Comparison of ENCODE assay signal across 12 mouse cellular contexts in the genomic region with DNA sequence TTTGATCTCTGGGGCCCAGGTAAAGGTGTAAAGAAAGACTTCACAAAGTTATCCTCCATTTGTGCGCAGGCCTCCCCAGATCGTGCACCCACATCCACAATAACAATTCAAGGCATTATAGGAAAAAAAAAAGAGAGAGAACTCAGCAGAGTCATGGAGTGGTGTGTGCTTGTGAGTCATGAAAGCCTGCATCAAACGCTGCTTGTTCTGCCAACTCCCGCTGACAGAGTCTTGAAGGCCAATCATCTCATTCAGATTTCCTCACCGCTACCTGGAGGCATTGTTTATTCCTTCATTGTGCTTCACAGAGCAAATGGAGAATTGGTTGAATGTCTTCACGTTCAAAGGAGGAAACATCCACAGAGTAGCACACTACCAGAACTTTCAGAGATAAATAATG. TPM values are rescaled to one million over a fixed set of nuclear protein-coding genes. Genes with fewer than 3 reads are reported as not detected.
"Had no signal": no experiment of that assay in that cellular context is flagged by ENCODE, and none has a peak within 500 bp of the region (broad histone marks: within the 10 kb centered on the region; RNA-seq: fewer than 3 reads in every experiment).

No protein-coding gene starts in this region.

- H3K4me3 ChIP-seq: limb, embryonic 13.5 days; midbrain, embryonic 13.5 days; myocyte; neural tube, embryonic 12.5 days had no signal

- H3K9me3 ChIP-seq: limb, embryonic 13.5 days; midbrain, embryonic 13.5 days had no signal

- ATAC-seq: midbrain, embryonic 13.5 days had no signal

- DNase-seq: kidney, postnatal 36 days; layer of hippocampus, adult 9-11 months; layer of hippocampus, postnatal 36 days; lung, adult 18-20 months; thymus, postnatal 4 days had no signal

- H3K27me3 ChIP-seq: neural tube, embryonic 12.5 days had no signal

- H3K36me3 ChIP-seq: limb, embryonic 13.5 days; midbrain, embryonic 13.5 days; neural tube, embryonic 12.5 days had no signal

- H3K9ac ChIP-seq: limb, embryonic 13.5 days; liver, embryonic 14.5 days; midbrain, embryonic 13.5 days; neural tube, embryonic 12.5 days had no signal

- H3K4me1 ChIP-seq: midbrain, embryonic 13.5 days had no signal

- H3K4me2 ChIP-seq: limb, embryonic 13.5 days; midbrain, embryonic 13.5 days; neural tube, embryonic 12.5 days had no signal

- H3K27ac ChIP-seq: limb, embryonic 13.5 days; liver, embryonic 14.5 days; midbrain, embryonic 13.5 days; neural tube, embryonic 12.5 days; stomach, postnatal 0 days had no signal

RNA-seq across cellular contexts. Expression of a gene that starts 6.8 kb away (rescaled TPM):
- total RNA-seq: megakaryocyte-erythroid progenitor cell, adult 5-6 weeks had no signal
